Mouse (Mus musculus) MEL (cell line): ENCODE results near the gene Myl6. TPM values are rescaled to one million over a fixed set of nuclear protein-coding genes. Genes with fewer than 3 reads are reported as not detected.
A peak's percentile ranks its signal among the peaks of the same experiment; 100 is the strongest.

Experiments
- DNase-seq: peaks from one replicate; pipeline ENCODE4 v3.0.0; 2011; ENCODE audit warnings: low read depth, low spot score
- H3K27ac ChIP-seq: 2 replicates; pipeline ENCODE4 v1.5.1; 2012; ENCODE audit warnings: low read depth, mild to moderate bottlenecking, control low read depth, low read length, moderate library complexity; ENCODE audit not compliant: control insufficient read depth
- H3K27me3 ChIP-seq, 2 experiments: fragments of 150-350 bp in 1 of 2; sonication (generic) in 1 of 2; 2 replicates each; pipeline ENCODE4 v1.6.1; 2012; ENCODE audit warnings: low read length in 2 of 2, mild to moderate bottlenecking in 2 of 2, improper control_type of control experiment in 1 of 2, moderate library complexity in 1 of 2; ENCODE audit not compliant: insufficient read depth in 2 of 2, control insufficient read depth in 1 of 2
- H3K36me3 ChIP-seq, 2 experiments: 2 replicates each; pipeline ENCODE4 v1.6.1; 2012 to 2014; ENCODE audit warnings: low read length in 2 of 2, improper control_type of control experiment in 1 of 2, inconsistent platforms in 1 of 2, mild to moderate bottlenecking in 1 of 2; ENCODE audit not compliant: insufficient read depth in 2 of 2, control insufficient read depth in 1 of 2
- H3K4me1 ChIP-seq, 2 experiments: fragments of 150-350 bp in 1 of 2; sonication (generic) in 1 of 2; 2 replicates each; pipeline ENCODE4 v1.6.1; 2012; ENCODE audit warnings: low read length in 2 of 2, improper control_type of control experiment in 1 of 2, mild to moderate bottlenecking in 1 of 2; ENCODE audit not compliant: insufficient read depth in 2 of 2, control insufficient read depth in 1 of 2
- H3K4me3 ChIP-seq, 2 experiments: fragments of 150-350 bp in 1 of 2; sonication (generic) in 1 of 2; 2 replicates each; pipeline ENCODE4 v1.5.1; 2012; ENCODE audit warnings: low read depth in 2 of 2, low read length in 2 of 2, mild to moderate bottlenecking in 2 of 2, moderate library complexity in 2 of 2, control low read depth in 1 of 2, improper control_type of control experiment in 1 of 2; ENCODE audit not compliant: control insufficient read depth in 1 of 2, insufficient read depth in 1 of 2
- H3K79me2 ChIP-seq: 2 replicates; pipeline ENCODE4 v1.6.1; 2012; ENCODE audit warnings: mild to moderate bottlenecking, low read length, moderate library complexity; ENCODE audit not compliant: control insufficient read depth, poor library complexity, insufficient read depth
- H3K9ac ChIP-seq: 2 replicates; pipeline ENCODE4 v1.6.1; 2012; ENCODE audit warnings: low read depth, mild to moderate bottlenecking, control low read depth, low read length, moderate library complexity; ENCODE audit not compliant: control insufficient read depth, poor library complexity, severe bottlenecking
- H3K9me3 ChIP-seq: fragments of 150-350 bp; sonication (generic); replicated peaks from 2 replicates; pipeline ENCODE4 v1.6.1; 2012; ENCODE audit warnings: mild to moderate bottlenecking, low read length, improper control_type of control experiment, moderate library complexity; ENCODE audit not compliant: insufficient read depth
- BHLHE40 ChIP-seq: IDR thresholded peaks from 2 replicates; pipeline ENCODE4 v1.6.1; 2012; ENCODE audit warnings: low read depth, mild to moderate bottlenecking, inconsistent platforms, low read length, improper control_type of control experiment, borderline replicate concordance
- CTCF ChIP-seq, 3 experiments: IDR thresholded peaks in 2 of 3; conservative IDR thresholded peaks in 1 of 3; 2 replicates each; pipeline ENCODE4 v1.5.1; 2011 to 2012; ENCODE audit warnings: low read length in 3 of 3, low read depth in 2 of 3, mild to moderate bottlenecking in 2 of 3, improper control_type of control experiment in 1 of 3, inconsistent platforms in 1 of 3, mixed read lengths in 1 of 3, moderate library complexity in 1 of 3; ENCODE audit not compliant: control insufficient read depth in 1 of 3, insufficient read depth in 1 of 3, poor library complexity in 1 of 3, severe bottlenecking in 1 of 3
- ELF1 ChIP-seq: IDR thresholded peaks from 2 replicates; pipeline ENCODE4 v1.6.1; 2014; ENCODE audit warnings: low read depth, mild to moderate bottlenecking, inconsistent platforms, low read length, improper control_type of control experiment, moderate library complexity
- EP300 ChIP-seq, 2 experiments: IDR thresholded peaks; 2 replicates each; pipeline ENCODE4 v1.6.1; 2011; ENCODE audit warnings: improper control_type of control experiment in 2 of 2, low read length in 2 of 2, low read depth in 1 of 2, mild to moderate bottlenecking in 1 of 2
- ETS1 ChIP-seq: IDR thresholded peaks from 2 replicates; pipeline ENCODE4 v1.6.1; 2012; ENCODE audit warnings: low read depth, mild to moderate bottlenecking, inconsistent platforms, low read length, improper control_type of control experiment, moderate library complexity
- GABPA ChIP-seq: IDR thresholded peaks from 2 replicates; pipeline ENCODE4 v1.6.1; 2012; ENCODE audit warnings: low read depth, mild to moderate bottlenecking, inconsistent platforms, low read length, improper control_type of control experiment, moderate library complexity
- JUND ChIP-seq: IDR thresholded peaks from 2 replicates; pipeline ENCODE4 v1.6.1; 2011; ENCODE audit warnings: low read depth, mild to moderate bottlenecking, improper control_type of control experiment, low read length
- KAT2A ChIP-seq: conservative IDR thresholded peaks from 2 replicates; pipeline ENCODE4 v1.6.1; 2012; ENCODE audit warnings: low read depth, low read length, improper control_type of control experiment, inconsistent platforms
- MAFK ChIP-seq: IDR thresholded peaks from 2 replicates; pipeline ENCODE4 v1.6.1; 2011; ENCODE audit warnings: low read depth, mild to moderate bottlenecking, low read length, improper control_type of control experiment, borderline replicate concordance
- MAZ ChIP-seq: IDR thresholded peaks from 2 replicates; pipeline ENCODE4 v1.6.1; 2012; ENCODE audit warnings: low read depth, mild to moderate bottlenecking, inconsistent platforms, low read length, improper control_type of control experiment
- MXI1 ChIP-seq: IDR thresholded peaks from 2 replicates; pipeline ENCODE4 v1.6.1; 2011; ENCODE audit warnings: mild to moderate bottlenecking, low read depth, low read length, improper control_type of control experiment
- MYB ChIP-seq: IDR thresholded peaks from 2 replicates; pipeline ENCODE4 v1.6.1; 2011; ENCODE audit warnings: mild to moderate bottlenecking, low read depth, low read length, improper control_type of control experiment
- MYC ChIP-seq: IDR thresholded peaks from 2 replicates; pipeline ENCODE4 v1.6.1; 2011; ENCODE audit warnings: low read depth, mild to moderate bottlenecking, low read length, improper control_type of control experiment, moderate library complexity
- NRF1 ChIP-seq: IDR thresholded peaks from 2 replicates; pipeline ENCODE4 v1.6.1; 2014; ENCODE audit warnings: low read depth, mild to moderate bottlenecking, inconsistent platforms, low read length, improper control_type of control experiment, moderate library complexity; ENCODE audit not compliant: poor library complexity, insufficient read depth, severe bottlenecking
- POLR2A ChIP-seq, 2 experiments: IDR thresholded peaks; 2 replicates each; pipeline ENCODE4 v1.6.1; 2011 to 2012; ENCODE audit warnings: low read length in 2 of 2, mild to moderate bottlenecking in 2 of 2, control low read depth in 1 of 2, improper control_type of control experiment in 1 of 2, low read depth in 1 of 2, moderate library complexity in 1 of 2; ENCODE audit not compliant: control insufficient read depth in 1 of 2, insufficient read depth in 1 of 2, poor library complexity in 1 of 2
- POLR2AphosphoS2 ChIP-seq: IDR thresholded peaks from 2 replicates; pipeline ENCODE4 v1.6.1; 2011; ENCODE audit warnings: low read length, improper control_type of control experiment
- SIN3A ChIP-seq: IDR thresholded peaks from 2 replicates; pipeline ENCODE4 v1.6.1; 2012; ENCODE audit warnings: low read length, improper control_type of control experiment, inconsistent platforms
- TAL1 ChIP-seq: IDR thresholded peaks from 2 replicates; pipeline ENCODE4 v1.6.1; 2012; ENCODE audit warnings: mild to moderate bottlenecking, inconsistent platforms, low read length, moderate library complexity, mixed read lengths
- TCF12 ChIP-seq: IDR thresholded peaks from 2 replicates; pipeline ENCODE4 v1.6.1; 2014; ENCODE audit warnings: low read depth, mild to moderate bottlenecking, inconsistent platforms, low read length, improper control_type of control experiment, moderate library complexity
- UBTF ChIP-seq: IDR thresholded peaks from 2 replicates; pipeline ENCODE4 v1.6.1; 2012; ENCODE audit warnings: low read depth, mild to moderate bottlenecking, inconsistent platforms, low read length, improper control_type of control experiment, moderate library complexity, borderline replicate concordance; ENCODE audit not compliant: insufficient read depth
- USF2 ChIP-seq, 2 experiments: IDR thresholded peaks; 2 replicates each; pipeline ENCODE4 v1.6.1; 2011 to 2012; ENCODE audit warnings: improper control_type of control experiment in 2 of 2, low read length in 2 of 2, borderline replicate concordance in 1 of 2, inconsistent platforms in 1 of 2, low read depth in 1 of 2, mild to moderate bottlenecking in 1 of 2; ENCODE audit not compliant: insufficient read depth in 1 of 2
- ZC3H11A ChIP-seq: IDR thresholded peaks from 2 replicates; pipeline ENCODE4 v1.6.1; 2012; ENCODE audit warnings: low read depth, mild to moderate bottlenecking, inconsistent platforms, low read length, improper control_type of control experiment
- ZNF384 ChIP-seq: IDR thresholded peaks from 2 replicates; pipeline ENCODE4 v1.6.1; 2012; ENCODE audit warnings: low read depth, mild to moderate bottlenecking, inconsistent platforms, low read length, improper control_type of control experiment
- polyA plus RNA-seq, 2 experiments: library from polyadenylated mRNA; stranded (reverse) in 1 of 2; unstranded in 1 of 2; fragments of >175 nt in 1 of 2; fragments of >200 nt in 1 of 2; gene quantifications; 2 replicates each; pipeline versions ENCODE4 v1.2.1 to v1.2.4; 2012; ENCODE audit warnings: low replicate concordance in 2 of 2, low read depth in 1 of 2; ENCODE audit not compliant: insufficient read length in 2 of 2, insufficient read depth in 1 of 2, missing spikeins in 1 of 2
- total RNA-seq: library from RNA; depleted of rRNA; stranded (reverse); fragments of 300-350 nt; gene quantifications from 2 replicates; pipeline ENCODE4 v1.2.3, GENCODE M21; 2012

Myl6 gene
- total and polyA plus RNA-seq, 3 experiments: 399 to 589 TPM; not detected in 1

DNA sequence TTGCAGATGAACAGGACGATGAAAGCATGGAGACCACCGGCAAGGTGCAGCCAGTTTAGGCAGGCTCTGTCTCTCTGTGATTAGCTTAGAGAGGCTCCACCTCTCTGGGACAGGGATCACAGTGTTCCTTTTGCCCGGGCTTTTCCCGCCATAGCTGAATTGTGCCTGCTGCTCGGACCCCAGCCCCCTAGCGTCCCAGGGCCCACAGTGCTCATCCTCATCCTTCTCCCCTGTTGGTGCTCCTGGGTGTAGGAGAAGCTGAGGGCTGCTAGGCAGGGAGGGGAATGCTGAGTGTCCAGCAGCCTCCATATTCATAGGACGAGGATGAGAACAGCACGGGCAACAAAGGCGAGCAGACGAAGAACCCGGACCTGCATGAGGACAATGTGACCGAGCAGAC is 19.6 kb downstream of the Myl6 start:
- no peaks in the 10 kb centered on the region for H3K9me3 ChIP-seq
- DNase-seq: no peak
- no peak overlapping the region for H3K27ac ChIP-seq
- H3K27me3 ChIP-seq: no peaks in the 10 kb centered on the region
- no peak overlapping the region for H3K9ac ChIP-seq
- no peaks in the 10 kb centered on the region for H3K4me1 ChIP-seq
- H3K36me3 ChIP-seq: no peaks in the 10 kb centered on the region; a peak in 1 of 4 replicates
- TF ChIP-seq MAFK (no peak), JUND (no peak), ETS1 (no peak)
- no peaks in the 10 kb centered on the region for H3K79me2 ChIP-seq
- no peak overlapping the region for H3K4me3 ChIP-seq

DNA sequence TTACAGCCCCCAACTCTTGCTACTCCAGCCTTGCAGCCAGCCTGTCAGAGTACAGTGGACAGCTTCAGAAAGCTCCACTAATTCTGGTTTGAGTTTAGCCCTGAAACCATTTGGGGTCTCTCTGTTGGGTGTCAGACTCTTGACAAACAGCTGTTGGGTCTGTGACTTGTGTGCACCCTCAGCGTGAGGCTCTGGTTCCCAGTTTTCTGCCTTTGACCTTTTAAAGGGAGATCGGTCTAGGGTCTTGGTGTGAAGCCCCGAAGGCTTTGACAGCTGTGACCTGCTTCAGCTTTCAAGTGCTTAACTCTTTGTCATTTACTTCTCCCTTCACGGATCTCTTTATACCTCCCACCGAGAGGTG is 33.7 kb downstream of the Myl6 start:
- TF ChIP-seq POLR2A (IDR thresholded peaks at IDR 0.05; ENCODE audit: control insufficient read depth in 1 of 2, insufficient read depth in 1 of 2, low read depth in 1 of 2, low read length in 2 of 2, poor library complexity in 1 of 2) (no peak), SIN3A (0 out of 2 replicates have a peak, but pooled peaks have one; percentile 47)
- Histone ChIP-seq H3K36me3 (peaks cover 7% of the 10 kb centered on the region in 2 experiments), H3K4me1 (peaks cover 5 to 12% of the 10 kb centered on the region in 2 experiments; a peak in 2 of 4 replicates), H3K9ac (peak overlapping the region; percentile 89), H3K4me3 (peak overlapping the region; percentile 97 to 98), H3K79me2 (peaks cover 21% of the 10 kb centered on the region), H3K27me3 (no peaks in the 10 kb centered on the region), H3K27ac (peak overlapping the region; percentile 95), H3K9me3 (no peaks in the 10 kb centered on the region)
- DNase-seq: no peak

DNA sequence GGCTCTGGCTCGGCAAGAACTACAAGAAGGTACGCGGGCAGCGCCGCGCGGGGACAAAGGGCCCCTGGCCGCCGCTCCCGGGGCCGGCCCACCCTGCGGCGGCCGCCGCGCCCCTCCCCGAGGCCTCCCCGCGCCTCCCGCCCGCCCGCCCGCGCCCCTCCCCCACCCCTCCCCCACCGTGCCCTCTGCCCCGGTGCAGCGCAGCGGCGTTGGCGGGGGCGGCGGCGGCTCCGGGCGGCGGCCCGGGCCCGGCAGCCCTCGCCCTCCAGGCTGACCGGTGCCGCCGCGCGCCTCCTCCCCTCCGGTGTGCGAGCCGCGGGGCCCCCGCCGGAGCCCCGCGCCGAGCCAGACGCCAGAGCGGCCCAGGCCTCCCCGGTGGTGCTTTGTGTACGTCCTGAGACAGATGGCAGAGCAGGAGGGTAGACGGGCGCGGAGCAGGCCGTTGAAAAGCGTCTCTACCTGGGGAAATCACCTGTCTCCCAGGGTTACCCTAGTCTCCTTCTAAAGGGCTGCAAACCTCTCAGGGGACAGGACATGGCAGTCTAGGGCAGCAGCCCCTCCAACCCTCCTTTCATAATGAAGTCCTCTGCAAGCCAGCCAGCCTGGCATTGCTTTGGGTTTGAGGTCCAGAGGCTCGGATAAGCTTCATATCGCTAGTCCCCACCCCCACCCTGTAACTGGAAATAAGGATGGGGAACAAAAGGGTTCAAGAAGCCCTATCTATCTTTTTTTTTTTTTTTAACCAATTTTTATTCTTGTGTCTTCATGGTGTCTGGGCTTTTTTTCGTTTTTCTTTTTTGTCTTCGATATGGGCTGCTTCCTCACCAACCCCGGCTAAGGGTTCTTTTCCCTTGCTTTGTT is 34.3 kb downstream of the Myl6 start:
- Histone ChIP-seq H3K9me3 (no peaks in the 10 kb centered on the region), H3K36me3 (peaks cover 7% of the 10 kb centered on the region in 2 experiments), H3K79me2 (peaks cover 21% of the 10 kb centered on the region), H3K27me3 (no peaks in the 10 kb centered on the region), H3K27ac (peak overlapping the region; percentile 95), H3K4me3 (peak overlapping the region; percentile 97 to 98), H3K4me1 (peaks cover 5 to 17% of the 10 kb centered on the region in 2 experiments; a peak in 3 of 4 replicates), H3K9ac (peak overlapping the region; percentile 99)
- peak; percentile 80 for DNase-seq
- TF ChIP-seq USF2 (IDR thresholded peaks at IDR 0.05; ENCODE audit: borderline replicate concordance in 1 of 2, insufficient read depth in 1 of 2, low read depth in 1 of 2, low read length in 2 of 2): no peak
- TF ChIP-seq JUND: no peak
- peak; percentile 17 to 56; a peak in 1 of 4 replicates for TF ChIP-seq EP300 (IDR thresholded peaks at IDR 0.05; ENCODE audit: low read depth in 1 of 2, low read length in 2 of 2)
- peak; percentile 38; the same call in 1 of the 2 replicates for TF ChIP-seq POLR2AphosphoS2
- TF ChIP-seq ETS1: no peak
- 0 out of 2 replicates have a peak, but pooled peaks have one; percentile 29 for TF ChIP-seq BHLHE40
- TF ChIP-seq MYC: 0 out of 2 replicates have a peak, but pooled peaks have one; percentile 39
- TF ChIP-seq KAT2A: no peak
- TF ChIP-seq ZC3H11A: no peak
- TF ChIP-seq MAZ: no peak
- TF ChIP-seq GABPA: no peak
- no peak for TF ChIP-seq ELF1
- peak; percentile 60; the same call in 1 of the 2 replicates for TF ChIP-seq TCF12
- TF ChIP-seq TAL1: no peak
- TF ChIP-seq UBTF: no peak
- TF ChIP-seq NRF1: no peak
- TF ChIP-seq ZNF384: peak; percentile 93
- TF ChIP-seq MXI1: peak; percentile 18; the same call in 1 of the 2 replicates
- TF ChIP-seq MYB: no peak
- no peak for TF ChIP-seq CTCF (IDR thresholded peaks at IDR 0.05 in 2 of 3, conservative IDR thresholded peaks at IDR 0.05 in 1 of 3; ENCODE audit: control insufficient read depth in 1 of 3, insufficient read depth in 1 of 3, low read depth in 2 of 3, low read length in 3 of 3, poor library complexity in 1 of 3, severe bottlenecking in 1 of 3)
